Mouse (Mus musculus) left cerebral cortex, postnatal 14 days (tissue): ENCODE measurements around the gene Nab1. TPM values are rescaled to one million over a fixed set of nuclear protein-coding genes. Genes with fewer than 3 reads are reported as not detected.

ENCODE experiments used
- DNase-seq, 2 experiments: peaks; one replicate each; pipeline ENCODE4 v3.0.0; 2021 to 2022; ENCODE audit warnings: low spot score in 2 of 2, mixed read lengths in 1 of 2
- intact Hi-C: fragments of 180-260 bp; cut with DNase I; formaldehyde crosslinking; loops from one replicate; pipeline ENCODE4 v1.15.1; 2025
- total RNA-seq, 2 experiments: library from RNA; stranded (reverse); gene quantifications; 2 replicates each; pipeline ENCODE4 v1.2.3; 2021

The Nab1 gene
- total RNA-seq, 2 experiments from 2014 or later = 25.1 to 26.4 TPM

- intact Hi-C loops = no loop called here
- no peak for DNase-seq
Observed at GRCm38 (mm10) chr1:52498786-52499450, 1.6 kb downstream of the Nab1 start.

GRCm38 (mm10) chr1:52489538-52490181 is 10.8 kb downstream of the Nab1 start:
- intact Hi-C loops = no loop called here
- DNase-seq = no peak

GRCm38 (mm10) chr1:52484980-52485379 is 15.5 kb downstream of the Nab1 start:
- intact Hi-C loops = no loop called here
- DNase-seq = no peak

- DNase-seq = no peak
- intact Hi-C loops = no loop called here
Observed at GRCm38 (mm10) chr1:52474291-52474690, 26.2 kb downstream of the Nab1 start.

- DNase-seq = no peak
- intact Hi-C loops = no loop called here
Observed at GRCm38 (mm10) chr1:52470811-52471489, 29.5 kb downstream of the Nab1 start.

- no peak for DNase-seq
- intact Hi-C loops = no loop called here
Observed at GRCm38 (mm10) chr1:52470326-52470725, 30.2 kb downstream of the Nab1 start.

GRCm38 (mm10) chr1:52466518-52467120 is 33.9 kb downstream of the Nab1 start:
- intact Hi-C loops = no loop called here
- no peak for DNase-seq

GRCm38 (mm10) chr1:52465830-52466229 is 34.6 kb downstream of the Nab1 start:
- intact Hi-C loops = no loop called here
- DNase-seq = no peak

GRCm38 (mm10) chr1:52465264-52465663 is 35.2 kb downstream of the Nab1 start:
- intact Hi-C loops = no loop called here
- DNase-seq = peak; percentile 51 to 77

GRCm38 (mm10) chr1:52463305-52463704 is 37.2 kb downstream of the Nab1 start:
- intact Hi-C loops = no loop called here
- DNase-seq = no peak

GRCm38 (mm10) chr1:52456571-52456970 is 43.9 kb downstream of the Nab1 start:
- intact Hi-C loops = no loop called here
- no peak for DNase-seq

- no peak for DNase-seq
- intact Hi-C loops = no loop called here
Observed at GRCm38 (mm10) chr1:52454509-52455001, 45.9 kb downstream of the Nab1 start.

GRCm38 (mm10) chr1:52451360-52451759 is 49.1 kb downstream of the Nab1 start:
- intact Hi-C loops = no loop called here
- DNase-seq = no peak

- intact Hi-C loops = no loop called here
Observed at GRCm38 (mm10) chr1:52435856-52436255, 64.6 kb downstream of the Nab1 start.

GRCm38 (mm10) chr1:52434085-52434484 is 66.4 kb downstream of the Nab1 start:
- no peak for DNase-seq
- intact Hi-C loops = no loop called here

More at GRCm38 (mm10) chr1:52435856-52436255, 64.6 kb downstream of the Nab1 start:
- peak; percentile 12 to 53 for DNase-seq

- no peak for DNase-seq
- intact Hi-C loops = no loop called here
Observed at GRCm38 (mm10) chr1:52431806-52432205, 68.7 kb downstream of the Nab1 start.

GRCm38 (mm10) chr1:52430606-52431005 is 69.9 kb downstream of the Nab1 start:
- no peak for DNase-seq
- intact Hi-C loops = no loop called here

GRCm38 (mm10) chr1:52430116-52430515 is 70.4 kb downstream of the Nab1 start:
- no peak for DNase-seq
- intact Hi-C loops = no loop called here

- no peak for DNase-seq
- intact Hi-C loops = no loop called here
Observed at GRCm38 (mm10) chr1:52427841-52428464, 72.5 kb downstream of the Nab1 start.

GRCm38 (mm10) chr1:52423846-52424245 is 76.6 kb downstream of the Nab1 start:
- no peak for DNase-seq

More at GRCm38 (mm10) chr1:52423846-52424245, 76.6 kb downstream of the Nab1 start:
- intact Hi-C loops = no loop called here
